Mouse (Mus musculus) left cerebral cortex, postnatal 4 days (tissue): ENCODE data around the gene Cdkl4. TPM values are rescaled to one million over a fixed set of nuclear protein-coding genes. Genes with fewer than 3 reads are reported as not detected.
A peak's percentile ranks its signal among the peaks of the same experiment; 100 is the strongest.
"Not testable (repeated sequence)": the region's sequence is repeated elsewhere in the genome, so short reads cannot be mapped to it uniquely, and the experiment has no call there.

Source experiments
- DNase-seq: peaks from one replicate; pipeline ENCODE4 v3.0.0-alpha.2; 2022
- intact Hi-C: fragments of 180-260 bp; cut with DNase I; formaldehyde crosslinking; loops from one replicate; pipeline ENCODE4 v1.15.1; 2025
- total RNA-seq, 2 experiments: library from RNA; stranded (reverse); gene quantifications; 2 replicates each; pipeline ENCODE4 v1.2.3; 2021

Gene Cdkl4
- total RNA-seq, result 1 to 10 TPM; 5.8 to 6.1 TPM

GRCm38 (mm10) chr17:80577639-80578038 lies at the start of gene Cdkl4:
Gene Cdkl4, minus strand, starts transcription at chr17:80577813.
- intact Hi-C loops, result no loop called here
- no peak for DNase-seq

GRCm38 (mm10) chr17:80624979-80625378 lies 47.4 kb upstream of the Cdkl4 start:
- no peak for DNase-seq
- intact Hi-C loops, result loop anchor here (10.0 kb wide), 2 partner anchors 100 to 360 kb away; partner anchors contain the start of gene Map4k3

- intact Hi-C loops, result loop anchor here (10.0 kb wide), 2 partner anchors 103 to 363 kb away; partner anchors contain the start of gene Map4k3
- DNase-seq, result no peak
Measured at GRCm38 (mm10) chr17:80621691-80622090, 44.1 kb upstream of the Cdkl4 start.

- DNase-seq, result peak; percentile 59
- intact Hi-C loops, result loop anchor here (10.0 kb wide), 2 partner anchors 104 to 364 kb away; partner anchors contain the start of gene Map4k3
Measured at GRCm38 (mm10) chr17:80620786-80621423, 43.3 kb upstream of the Cdkl4 start.

GRCm38 (mm10) chr17:80619556-80619955 lies 41.9 kb upstream of the Cdkl4 start:
- intact Hi-C loops, result loop anchor here (10.0 kb wide), 1 partner anchor 195 kb away; no protein-coding TSS in a partner anchor
- DNase-seq, result peak; percentile 32

- intact Hi-C loops, result loop anchor here (10.0 kb wide), 1 partner anchor 196 kb away; no protein-coding TSS in a partner anchor
- DNase-seq, result no peak
Measured at GRCm38 (mm10) chr17:80618890-80619289, 41.3 kb upstream of the Cdkl4 start.

- DNase-seq, result no peak
- intact Hi-C loops, result no loop called here
Measured at GRCm38 (mm10) chr17:80603806-80604205, 26.2 kb upstream of the Cdkl4 start.

GRCm38 (mm10) chr17:80603079-80603625 lies 25.5 kb upstream of the Cdkl4 start:
- intact Hi-C loops, result no loop called here
- DNase-seq, result no peak

GRCm38 (mm10) chr17:80601371-80601770 lies 23.8 kb upstream of the Cdkl4 start:
- intact Hi-C loops, result no loop called here
- peak; percentile 65 for DNase-seq

GRCm38 (mm10) chr17:80583051-80583450 lies 5.4 kb upstream of the Cdkl4 start:
- intact Hi-C loops, result no loop called here
- no peak for DNase-seq

GRCm38 (mm10) chr17:80579901-80580300 lies 2.3 kb upstream of the Cdkl4 start:
- intact Hi-C loops, result no loop called here
- no peak for DNase-seq

GRCm38 (mm10) chr17:80579089-80579488 lies 1.5 kb upstream of the Cdkl4 start:
- DNase-seq, result no peak
- intact Hi-C loops, result no loop called here

- intact Hi-C loops, result no loop called here
- DNase-seq, result no peak
Measured at GRCm38 (mm10) chr17:80578041-80578440, 428 bp upstream of the Cdkl4 start.

- intact Hi-C loops, result no loop called here
- DNase-seq, result peak; percentile 53
Measured at GRCm38 (mm10) chr17:80577214-80577613, 399 bp downstream of the Cdkl4 start.

- DNase-seq, result no peak
- intact Hi-C loops, result no loop called here
Measured at GRCm38 (mm10) chr17:80575008-80575407, 2.6 kb downstream of the Cdkl4 start.

- DNase-seq, result no peak
- intact Hi-C loops, result no loop called here
Measured at GRCm38 (mm10) chr17:80574471-80574965, 3.1 kb downstream of the Cdkl4 start.

GRCm38 (mm10) chr17:80572187-80572935 lies 5.3 kb downstream of the Cdkl4 start:
- DNase-seq, result no peak
- intact Hi-C loops, result no loop called here

- no peak for DNase-seq
- intact Hi-C loops, result no loop called here
Measured at GRCm38 (mm10) chr17:80571460-80571859, 6.2 kb downstream of the Cdkl4 start.

GRCm38 (mm10) chr17:80569718-80570117 lies 7.9 kb downstream of the Cdkl4 start:
- DNase-seq, intact Hi-C loops: not testable (repeated sequence)

GRCm38 (mm10) chr17:80568842-80569601 lies 8.6 kb downstream of the Cdkl4 start:
- DNase-seq, result no peak
- intact Hi-C loops, result no loop called here

- no peak for DNase-seq
- intact Hi-C loops, result no loop called here
Measured at GRCm38 (mm10) chr17:80568441-80568840, 9.2 kb downstream of the Cdkl4 start.
